Mouse (Mus musculus) embryonic fibroblast, embryonic 13.5 days (primary cell): Measurements from ENCODE around the gene Larp4b. TPM values are rescaled to one million over a fixed set of nuclear protein-coding genes. Genes with fewer than 3 reads are reported as not detected.

ENCODE experiments used
- H3K27ac ChIP-seq: 2 replicates; pipeline ENCODE4 v1.5.1; 2012; ENCODE audit warnings: low read length, control low read depth, inconsistent platforms; ENCODE audit not compliant: insufficient read depth
- H3K4me1 ChIP-seq: 2 replicates; pipeline ENCODE4 v1.6.1; 2011; ENCODE audit warnings: low read length; ENCODE audit not compliant: control insufficient read depth, insufficient read depth
- H3K4me3 ChIP-seq: 2 replicates; pipeline ENCODE4 v1.5.1; 2011; ENCODE audit warnings: mild to moderate bottlenecking, control low read depth, low read length; ENCODE audit not compliant: insufficient read depth
- CTCF ChIP-seq: IDR thresholded peaks from 2 replicates; pipeline ENCODE4 v1.5.1; 2011; ENCODE audit warnings: mild to moderate bottlenecking, control low read depth, low read length, moderate library complexity, borderline replicate concordance; ENCODE audit not compliant: insufficient read depth
- POLR2A ChIP-seq: IDR thresholded peaks from 2 replicates; pipeline ENCODE4 v1.6.1; 2011; ENCODE audit warnings: low read depth, mild to moderate bottlenecking, control low read depth, low read length, moderate library complexity
- polyA plus RNA-seq: library from polyadenylated mRNA; stranded (reverse); fragments of >200 nt; gene quantifications from 2 replicates; pipeline ENCODE4 v1.2.4, GENCODE M21; 2011; ENCODE audit warnings: low read depth; ENCODE audit not compliant: missing spikeins, insufficient read length

The Larp4b gene
- polyA plus RNA-seq, 1 experiment: 54.6 TPM

GRCm38 (mm10) chr13:9075825-9076592 lies 17.7 kb upstream of the Larp4b start:
- H3K27ac ChIP-seq: no peak overlapping the region
- TF ChIP-seq CTCF (no peak), POLR2A (no peak)
- no peak overlapping the region for H3K4me3 ChIP-seq
- H3K4me1 ChIP-seq: no peaks in the 10 kb centered on the region

GRCm38 (mm10) chr13:9082128-9082883 lies 11.4 kb upstream of the Larp4b start:
- Histone ChIP-seq H3K27ac (no peak overlapping the region), H3K4me3 (no peak overlapping the region), H3K4me1 (no peaks in the 10 kb centered on the region)
- TF ChIP-seq POLR2A (no peak), CTCF (no peak)

- Histone ChIP-seq H3K4me1 (peaks cover 2% of the 10 kb centered on the region; the same call in 1 of the 2 replicates), H3K27ac (peak overlapping the region; percentile 88), H3K4me3 (peak overlapping the region; percentile 91)
- TF ChIP-seq CTCF (no peak), POLR2A (no peak)
These were observed 702 bp downstream of the Larp4b start for GRCm38 (mm10) chr13:9094186-9094980.

- Histone ChIP-seq H3K4me1 (peaks cover 2% of the 10 kb centered on the region; the same call in 1 of the 2 replicates), H3K4me3 (no peak overlapping the region), H3K27ac (no peak overlapping the region)
- no peak for TF ChIP-seq CTCF
- no peak for TF ChIP-seq POLR2A
These were observed 5.6 kb downstream of the Larp4b start for GRCm38 (mm10) chr13:9099289-9099688.

GRCm38 (mm10) chr13:9100517-9100916 lies 6.8 kb downstream of the Larp4b start:
- Histone ChIP-seq H3K4me1 (peaks cover 2% of the 10 kb centered on the region; the same call in 1 of the 2 replicates), H3K27ac (no peak overlapping the region), H3K4me3 (no peak overlapping the region)
- no peak for TF ChIP-seq POLR2A
- no peak for TF ChIP-seq CTCF

GRCm38 (mm10) chr13:9106246-9106645 lies 12.6 kb downstream of the Larp4b start:
- H3K4me3 ChIP-seq: no peak overlapping the region
- TF ChIP-seq POLR2A (no peak), CTCF (no peak)
- no peaks in the 10 kb centered on the region for H3K4me1 ChIP-seq
- no peak overlapping the region for H3K27ac ChIP-seq

- H3K27ac ChIP-seq: no peak overlapping the region
- H3K4me1 ChIP-seq: no peaks in the 10 kb centered on the region
- TF ChIP-seq POLR2A (no peak), CTCF (no peak)
- H3K4me3 ChIP-seq: no peak overlapping the region
These were observed 13.5 kb downstream of the Larp4b start for GRCm38 (mm10) chr13:9106992-9107858.

- Histone ChIP-seq H3K4me1 (no peaks in the 10 kb centered on the region; the same call in 1 of the 2 replicates), H3K27ac (no peak overlapping the region), H3K4me3 (no peak overlapping the region)
- TF ChIP-seq POLR2A: no peak
- no peak for TF ChIP-seq CTCF
These were observed 20.1 kb downstream of the Larp4b start for GRCm38 (mm10) chr13:9113735-9114134.
